Mouse (Mus musculus): ENCODE results near the gene Gm20917. TPM values are rescaled to one million over a fixed set of nuclear protein-coding genes. Genes with fewer than 3 reads are reported as not detected.

Gm20917 gene
- total RNA-seq (2023; ENCODE audit: inconsistent age) = not detected in 4 replicates

DNA sequence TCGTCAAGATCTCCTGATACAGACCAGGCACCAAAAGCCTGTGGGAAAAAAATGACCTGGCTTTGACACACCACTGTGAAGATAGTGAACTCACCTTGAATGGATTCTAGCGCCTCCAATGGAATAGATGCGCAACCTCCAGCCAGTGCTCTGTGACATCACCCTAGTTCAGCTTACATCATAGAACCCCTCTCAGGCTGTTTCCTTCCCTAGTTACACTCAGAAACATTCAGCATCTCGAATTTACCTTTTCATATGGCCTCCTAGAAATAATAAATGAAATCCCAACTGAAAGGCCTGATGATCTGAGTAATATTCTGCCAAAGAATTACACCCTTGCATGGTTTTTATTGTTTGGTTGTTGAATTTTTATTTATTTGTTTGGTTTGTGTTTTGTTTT, at the start of gene Gm20917:
Gm20917 (minus strand) TSS at position 101 of the 400 bp plus-strand sequence.

Other genes with a start within 250 kb of the Gm20917 start
- gene Gm20916, start 168.4 kb upstream of the Gm20917 start, total RNA-seq (2023; ENCODE audit: inconsistent age) = not detected in 4 replicates